Mouse (Mus musculus): ENCODE measurements around the gene Jchain. TPM values are rescaled to one million over a fixed set of nuclear protein-coding genes. Genes with fewer than 3 reads are reported as not detected.

The Jchain gene
- polyA plus RNA-seq (2017; shearing (Covaris generic)): not detected

GRCm38 (mm10) chr5:88527657-88528056 is at the start of gene Jchain:
TSS of gene Jchain (minus strand) at chr5:88527891.

GRCm38 (mm10) chr5:88564501-88565147 is 36.9 kb upstream of the Jchain start, which contains the start of gene Rufy3:
TSS of gene Rufy3 (plus strand) at chr5:88565040.

GRCm38 (mm10) chr5:88554086-88554886 is 26.6 kb upstream of the Jchain start, which contains the start of gene Utp3:
TSS of gene Utp3 (plus strand) at chr5:88554462.

GRCm38 (mm10) chr5:88487675-88488074 is 40.0 kb downstream of the Jchain start, which contains the start of gene Enam:
TSS of gene Enam (plus strand) at chr5:88487975.

Other genes starting within 250 kb of the Jchain start
- gene Prol1, start 210.6 kb downstream of the Jchain start, polyA plus RNA-seq (2017; shearing (Covaris generic)): not detected
- gene Amtn, start 151.8 kb downstream of the Jchain start, polyA plus RNA-seq (2017; shearing (Covaris generic)): not detected
- gene Ambn, start 71.9 kb downstream of the Jchain start, polyA plus RNA-seq (2017; shearing (Covaris generic)): not detected
- gene Enam, start 39.9 kb downstream of the Jchain start, polyA plus RNA-seq (2017; shearing (Covaris generic)): not detected
- gene Utp3, start 26.6 kb upstream of the Jchain start, polyA plus RNA-seq (2017; shearing (Covaris generic)): 93.2 TPM
- gene Rufy3, start 37.1 kb upstream of the Jchain start, polyA plus RNA-seq (2017; shearing (Covaris generic)): 4.9 TPM
- gene Grsf1, start 148.3 kb upstream of the Jchain start, polyA plus RNA-seq (2017; shearing (Covaris generic)): 46.6 TPM
- gene Mob1b, start 193.0 kb upstream of the Jchain start, polyA plus RNA-seq (2017; shearing (Covaris generic)): 12.8 TPM
- 56.5 TPM for gene Dck, start 237.1 kb upstream of the Jchain start, polyA plus RNA-seq (2017; shearing (Covaris generic))

Measured in naive thymus-derived CD4-positive, alpha-beta T cell, adult 5 months (primary cell).